Mouse (Mus musculus): ENCODE measurements around the gene Adam17.
"Not testable (repeated sequence)": the region's sequence is repeated elsewhere in the genome, so short reads cannot be mapped to it uniquely, and the experiment has no call there.

Gene Adam17

GRCm38 (mm10) chr12:21373100-21373819 is at the start of gene Adam17:
Gene Adam17, minus strand, starts transcription at chr12:21373632.
- ChIA-PET POLR2A (interaction anchor here (0.6 to 3.3 kb wide), 41 partner anchors 10 to 262 kb away, joined by 3 to 32 read pairs (median 3); partner anchors contain the start of genes Ywhaq (in 4 of the 4), Itgb1bp1 (in 2 of the 4), Cpsf3 (in 1 of the 4) and Iah1 (in 1 of the 4)), CTCF (interaction anchor here in 3 of 4 experiments (0.6 to 2.0 kb wide), 17 partner anchors 9 to 193 kb away, joined by 3 to 7 read pairs (median 4); partner anchors contain the start of genes Itgb1bp1 (in 1 of the 3) and Ywhaq (in 1 of the 3))

DNA sequence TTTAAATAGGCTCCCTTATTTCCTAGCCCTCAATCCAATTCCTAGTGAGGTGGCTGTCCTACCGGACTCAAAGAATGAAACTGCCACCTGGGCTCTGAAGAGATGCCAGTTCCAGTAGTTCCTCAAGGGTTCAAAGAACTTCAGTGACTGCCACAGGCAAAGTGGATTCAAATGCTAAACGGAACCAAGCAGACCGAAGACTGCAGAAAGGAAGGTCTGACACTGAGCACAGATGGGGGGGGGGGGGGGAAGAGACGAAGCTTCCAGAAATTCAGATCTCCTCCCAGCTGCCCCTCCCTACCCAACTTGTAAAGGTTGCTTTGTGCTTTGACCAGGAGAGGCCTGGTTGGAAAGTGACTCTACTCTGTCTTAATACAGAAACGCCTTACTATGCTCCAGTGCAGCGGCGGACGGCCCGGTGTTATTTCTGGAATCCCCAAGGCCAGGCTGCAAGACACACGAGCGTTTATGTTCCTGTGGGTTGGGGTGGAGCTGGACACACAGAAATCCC is 45.2 kb upstream of the Adam17 start:
- CTCF ChIA-PET, result interaction anchor here in 2 of 4 experiments (0.6 to 1.2 kb wide), 3 partner anchors 22 to 146 kb away, joined by 3 to 5 read pairs (median 3); no protein-coding TSS in a partner anchor
- POLR2A ChIA-PET, result interaction anchor here in 3 of 4 experiments (0.6 to 11.1 kb wide), 36 partner anchors 7 to 284 kb away, joined by 3 to 183 read pairs (median 12); partner anchors contain the start of genes Adam17 (in 2 of the 3), Cpsf3 (in 2 of the 3), Itgb1bp1 (in 2 of the 3) and Iah1 (in 1 of the 3)

GRCm38 (mm10) chr12:21418083-21418482 is 44.7 kb upstream of the Adam17 start:
- ChIA-PET POLR2A (interaction anchor here (0.6 to 11.1 kb wide), 101 partner anchors 8 to 307 kb away, joined by 3 to 183 read pairs (median 5); partner anchors contain the start of genes Adam17 (in 4 of the 4), Itgb1bp1 (in 3 of the 4), Cpsf3 (in 2 of the 4) and Iah1 (in 2 of the 4)), CTCF (interaction anchor here in 3 of 4 experiments (0.6 to 1.3 kb wide), 7 partner anchors 22 to 145 kb away, joined by 3 to 6 read pairs (median 5); partner anchors contain the start of gene Adam17 (in 1 of the 3))

GRCm38 (mm10) chr12:21417100-21418070 is 44.0 kb upstream of the Adam17 start, which contains the start of gene Ywhaq:
Gene Ywhaq, minus strand, starts transcription at chr12:21417637.
- POLR2A ChIA-PET, result interaction anchor here (0.6 to 11.1 kb wide), 110 partner anchors 8 to 602 kb away, joined by 3 to 183 read pairs (median 5); partner anchors contain the start of genes Adam17 (in 4 of the 4), Iah1 (in 3 of the 4), Itgb1bp1 (in 3 of the 4) and Cpsf3 (in 2 of the 4)
- CTCF ChIA-PET, result interaction anchor here (0.6 to 1.3 kb wide), 10 partner anchors 9 to 113 kb away, joined by 3 to 6 read pairs (median 3); partner anchors contain the start of gene Adam17 (in 1 of the 4)

GRCm38 (mm10) chr12:21416506-21416905 is 43.1 kb upstream of the Adam17 start:
- ChIA-PET CTCF (interaction anchor here in 1 of 4 experiments (0.6 kb wide), 1 partner anchor 112 kb away, joined by 3 read pairs; no protein-coding TSS in a partner anchor), POLR2A (interaction anchor here in 3 of 4 experiments (1.0 to 11.1 kb wide), 42 partner anchors 8 to 304 kb away, joined by 3 to 183 read pairs (median 9); partner anchors contain the start of genes Cpsf3 (in 2 of the 3), Itgb1bp1 (in 2 of the 3), Adam17 (in 1 of the 3) and Iah1 (in 1 of the 3))

DNA sequence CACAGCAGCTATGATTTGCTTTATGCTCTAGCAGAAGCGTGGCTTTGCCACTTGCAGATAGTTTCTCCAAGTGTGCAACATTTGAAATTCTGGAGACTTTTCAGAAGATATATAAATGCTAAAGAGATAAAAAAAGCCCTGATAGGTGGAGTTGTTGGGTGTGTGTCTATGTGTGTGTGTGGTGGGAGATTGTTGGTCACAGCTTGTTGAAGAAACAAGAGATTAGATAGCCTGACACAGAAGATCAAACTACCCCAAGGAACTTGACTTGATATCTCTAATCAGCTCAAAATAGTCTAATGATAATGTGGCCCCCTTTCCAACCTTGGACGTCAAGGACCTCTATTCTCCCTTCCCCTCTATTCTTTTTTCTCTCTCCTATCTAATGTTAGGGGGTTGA is 37.2 kb upstream of the Adam17 start:
- CTCF ChIA-PET, result no interaction called here
- POLR2A ChIA-PET, result interaction anchor here in 2 of 4 experiments (1.1 to 11.1 kb wide), 9 partner anchors 7 to 95 kb away, joined by 3 to 183 read pairs (median 8); partner anchors contain the start of gene Ywhaq (in 1 of the 2)

- CTCF ChIA-PET, result interaction anchor here in 2 of 4 experiments (0.6 kb wide), 2 partner anchors 41 to 66 kb away, joined by 3 to 5 read pairs; no protein-coding TSS in a partner anchor
- POLR2A ChIA-PET, result interaction anchor here in 3 of 4 experiments (1.0 to 10.3 kb wide), 18 partner anchors 7 to 105 kb away, joined by 3 to 183 read pairs (median 6); partner anchors contain the start of gene Ywhaq (in 3 of the 3)
These were observed 36.2 kb upstream of the Adam17 start for GRCm38 (mm10) chr12:21409651-21410050.

DNA sequence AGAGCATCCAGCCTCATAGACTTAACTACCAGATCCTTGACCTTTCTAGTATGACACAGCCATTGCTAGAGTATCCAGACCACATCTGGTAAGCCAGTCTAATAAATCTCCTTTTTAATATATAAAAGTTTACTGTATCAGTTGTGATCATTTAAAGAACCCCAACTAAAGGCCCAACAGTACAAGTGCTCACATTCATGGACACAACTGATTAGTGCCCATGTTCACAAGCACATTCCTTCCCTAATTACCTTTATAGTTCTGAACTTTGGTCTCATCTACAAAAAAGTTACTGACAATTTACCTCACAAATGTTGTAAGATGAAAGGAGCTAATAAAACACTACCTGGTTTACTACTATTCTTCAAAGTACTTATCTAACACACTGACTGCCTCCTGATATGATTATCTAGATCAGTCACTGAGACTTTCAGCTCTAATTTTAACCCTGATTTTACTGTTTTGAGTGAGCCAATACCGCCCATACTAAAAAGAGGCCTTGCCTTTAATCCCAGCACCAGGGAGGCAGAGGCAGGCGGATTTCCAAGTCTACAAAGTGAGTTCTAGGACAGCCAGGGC is 35.4 kb upstream of the Adam17 start:
- CTCF ChIA-PET, result no interaction called here

GRCm38 (mm10) chr12:21402771-21403170 is 29.3 kb upstream of the Adam17 start:
- POLR2A ChIA-PET, result interaction anchor here (0.7 to 8.3 kb wide), 14 partner anchors 9 to 41 kb away, joined by 3 to 95 read pairs (median 4); partner anchors contain the start of genes Ywhaq (in 3 of the 4) and Adam17 (in 2 of the 4)
- CTCF ChIA-PET, result no interaction called here

More for the DNA sequence above, 35.4 kb upstream of the Adam17 start:
- POLR2A ChIA-PET, result interaction anchor here in 3 of 4 experiments (1.0 to 8.3 kb wide), 16 partner anchors 8 to 104 kb away, joined by 3 to 95 read pairs (median 6); partner anchors contain the start of gene Ywhaq (in 3 of the 3)

GRCm38 (mm10) chr12:21386201-21386600 is 12.8 kb upstream of the Adam17 start:
- POLR2A ChIA-PET, result interaction anchor here in 2 of 4 experiments (1.1 to 3.6 kb wide), 3 partner anchors 12 to 17 kb away, joined by 3 to 30 read pairs (median 12); no protein-coding TSS in a partner anchor
- CTCF ChIA-PET, result no interaction called here

DNA sequence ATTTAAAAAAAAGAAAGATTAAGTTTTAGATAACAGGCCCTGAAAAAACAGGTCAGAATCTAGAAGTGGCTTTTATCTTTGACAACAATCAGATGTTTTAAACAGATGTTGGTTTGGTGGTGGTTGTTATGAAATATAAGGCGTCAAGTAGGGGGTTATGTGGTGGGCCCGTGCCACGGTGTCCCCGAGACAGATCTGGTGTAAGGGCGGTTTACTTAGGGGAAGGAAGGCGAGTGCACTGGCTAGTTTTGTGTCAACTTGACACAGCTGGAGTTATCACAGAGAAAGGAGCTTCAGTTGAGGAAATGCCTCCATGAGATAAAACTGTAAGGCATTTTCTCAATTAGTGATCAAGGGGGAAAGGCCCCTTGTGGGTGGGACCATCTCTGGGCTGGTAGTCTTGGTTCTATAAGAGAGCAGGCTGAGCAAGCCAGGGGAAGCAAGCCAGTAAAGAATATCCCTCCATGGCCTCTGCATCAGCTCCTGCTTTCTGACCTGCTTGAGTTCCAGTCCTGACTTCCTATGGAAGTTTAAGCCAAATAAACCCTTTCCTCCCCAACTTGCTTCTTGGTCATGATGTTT is 5.4 kb upstream of the Adam17 start:
- POLR2A ChIA-PET, result interaction anchor here in 3 of 4 experiments (0.9 to 2.1 kb wide), 6 partner anchors 9 to 39 kb away, joined by 3 to 11 read pairs (median 4); partner anchors contain the start of gene Ywhaq (in 1 of the 3)
- CTCF ChIA-PET, result not testable (repeated sequence)

GRCm38 (mm10) chr12:21375376-21376157 is 2.1 kb upstream of the Adam17 start:
- ChIA-PET POLR2A (interaction anchor here in 3 of 4 experiments (0.7 to 3.1 kb wide), 11 partner anchors 8 to 88 kb away, joined by 3 to 32 read pairs (median 3); partner anchors contain the start of gene Ywhaq (in 1 of the 3)), CTCF (interaction anchor here in 1 of 4 experiments (0.6 kb wide), 1 partner anchor 69 kb away, joined by 3 read pairs; no protein-coding TSS in a partner anchor)

- ChIA-PET POLR2A (interaction anchor here (0.6 to 3.3 kb wide), 46 partner anchors 8 to 263 kb away, joined by 3 to 32 read pairs (median 4); partner anchors contain the start of genes Ywhaq (in 4 of the 4), Itgb1bp1 (in 2 of the 4), Cpsf3 (in 1 of the 4) and Iah1 (in 1 of the 4)), CTCF (interaction anchor here (0.6 to 2.0 kb wide), 18 partner anchors 9 to 194 kb away, joined by 3 to 7 read pairs (median 4); partner anchors contain the start of genes Cpsf3 (in 1 of the 4), Itgb1bp1 (in 1 of the 4) and Ywhaq (in 1 of the 4))
These were observed 516 bp upstream of the Adam17 start for GRCm38 (mm10) chr12:21373820-21374475.

DNA sequence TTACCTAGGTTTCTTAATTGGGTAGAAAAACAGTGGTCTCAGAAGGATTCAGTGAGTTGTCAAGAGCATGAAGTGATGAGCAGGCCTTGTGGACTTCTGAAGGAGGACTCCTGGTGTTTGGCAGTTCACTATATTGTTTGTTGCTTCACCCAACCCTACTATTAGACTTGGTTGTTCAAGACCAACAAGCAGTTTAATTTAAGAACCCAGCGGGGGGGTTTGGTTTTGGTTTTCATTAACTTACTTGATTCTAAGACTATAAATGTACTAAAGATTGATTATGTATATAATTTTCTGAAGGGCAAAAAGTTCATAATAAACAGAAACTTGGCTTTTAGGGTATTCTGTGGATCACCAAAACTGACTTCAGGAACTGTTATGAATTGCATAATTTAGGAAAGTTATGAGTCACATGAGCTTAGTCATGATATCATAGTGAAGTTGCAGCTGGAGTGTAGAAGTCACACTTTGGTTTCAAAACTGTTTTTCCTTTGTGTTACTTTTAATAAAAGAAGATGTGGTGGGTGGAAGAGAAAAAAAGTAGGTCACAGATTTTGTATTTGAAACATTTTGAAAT is 3.3 kb downstream of the Adam17 start:
- CTCF ChIA-PET, result no interaction called here
- POLR2A ChIA-PET, result interaction anchor here in 1 of 4 experiments (1.4 to 1.5 kb wide), 2 partner anchors 48 to 54 kb away, joined by 3 to 4 read pairs; partner anchors contain the start of gene Iah1

All from embryonic stem cell, embryonic (primary cell).